Mouse (Mus musculus) lung, postnatal 0 days (tissue): ENCODE results near the gene Rtn4rl2. TPM values are rescaled to one million over a fixed set of nuclear protein-coding genes. Genes with fewer than 3 reads are reported as not detected.
"Not testable (repeated sequence)": the region's sequence is repeated elsewhere in the genome, so short reads cannot be mapped to it uniquely, and the experiment has no call there.

ENCODE experiments used
- ATAC-seq: fragments of 200-750 bp; cut with Nextera tagmentation; 2 replicates; pipeline ENCODE4 v1.8.0; 2017; ENCODE audit warnings: moderate library complexity
- DNase-seq: peaks from one replicate; pipeline ENCODE4 v3.0.0-alpha.2; 2016; ENCODE audit warnings: low spot score
- H3K27ac ChIP-seq: fragments of 300-500 bp; sonication (generic); 2 replicates; pipeline ENCODE4 v1.5.1; 2014; ENCODE audit warnings: antibody characterized with exemption, mild to moderate bottlenecking, low read length, mixed read lengths
- H3K27me3 ChIP-seq: fragments of 300-500 bp; sonication (generic); replicated peaks from 2 replicates; pipeline ENCODE4 v1.6.1; 2014; ENCODE audit warnings: low read length, mixed read lengths; ENCODE audit not compliant: insufficient read depth
- H3K36me3 ChIP-seq: fragments of 300-500 bp; sonication (generic); 2 replicates; pipeline ENCODE4 v1.6.1; 2014; ENCODE audit warnings: low read length, mixed read lengths; ENCODE audit not compliant: insufficient read depth
- H3K4me1 ChIP-seq: fragments of 300-500 bp; sonication (generic); 2 replicates; pipeline ENCODE4 v1.6.1; 2014; ENCODE audit warnings: antibody characterized with exemption, low read depth, low read length, mixed read lengths; ENCODE audit not compliant: insufficient read depth
- H3K4me2 ChIP-seq: fragments of 300-500 bp; sonication (generic); replicated peaks from 2 replicates; pipeline ENCODE4 v1.6.1; 2014; ENCODE audit warnings: low read depth, mild to moderate bottlenecking, low read length, moderate library complexity, mixed read lengths
- H3K4me3 ChIP-seq: fragments of 300-500 bp; sonication (generic); 2 replicates; pipeline ENCODE4 v1.5.1; 2014; ENCODE audit warnings: low read depth, low read length
- H3K9ac ChIP-seq: fragments of 300-500 bp; sonication (generic); replicated peaks from 2 replicates; pipeline ENCODE4 v1.6.1; 2014; ENCODE audit warnings: low read depth, mild to moderate bottlenecking
- H3K9me3 ChIP-seq: fragments of 300-500 bp; sonication (generic); 2 replicates; pipeline ENCODE4 v1.6.1; 2016; ENCODE audit warnings: low read length, mixed read lengths
- CTCF ChIP-seq: IDR thresholded peaks from 2 replicates; pipeline ENCODE4 v1.5.1; 2016; ENCODE audit warnings: antibody characterized with exemption, mild to moderate bottlenecking
- EP300 ChIP-seq: IDR thresholded peaks from 2 replicates; pipeline ENCODE4 v1.6.1; 2016; ENCODE audit warnings: antibody characterized with exemption, mild to moderate bottlenecking, control low read depth
- WGBS: fragments of 180-500 bp; shearing (Covaris S2); extraction: QIAGEN DNeasy Blood & Tissue Kit; methylation state at CpG from one replicate; pipeline ENCODE4 v1.1.7; 2014; 5-methylcytosine and 5-hydroxymethylcytosine counted together
- polyA plus RNA-seq: library from polyadenylated mRNA; unstranded; fragments of >200 nt; fragmentation: Nextera tagmentation; extraction: Ambion mirVana; gene quantifications from 2 replicates; pipeline ENCODE4 v1.2.1, GENCODE M21; 2015

The Rtn4rl2 gene
- polyA plus RNA-seq, 1 experiment from 2014 or later, result 1.1 TPM

DNA sequence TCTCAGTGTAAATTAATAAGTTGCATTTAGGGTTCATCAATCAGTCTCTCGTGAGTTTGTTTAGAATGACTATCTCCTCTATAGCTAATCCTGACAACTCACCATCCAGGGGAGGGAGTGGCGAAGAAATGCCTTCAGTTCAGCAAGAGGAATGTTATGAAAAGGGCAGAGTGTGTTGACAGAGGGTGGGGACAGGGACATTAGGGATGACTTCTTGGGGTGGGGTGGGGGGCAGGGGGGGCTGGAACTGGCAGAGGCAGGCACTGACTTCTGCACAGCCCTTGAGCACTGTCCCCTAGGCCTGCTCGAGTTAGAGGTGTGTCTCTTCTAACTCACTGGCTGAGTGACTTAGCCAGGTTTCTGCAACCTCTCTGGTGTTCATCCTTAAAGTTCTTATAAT, 31.7 kb upstream of the Rtn4rl2 start:
- H3K36me3 ChIP-seq, result no peaks in the 10 kb centered on the region
- no peak overlapping the region for H3K4me2 ChIP-seq
- no peak overlapping the region for H3K9ac ChIP-seq
- H3K4me1 ChIP-seq, result no peaks in the 10 kb centered on the region
- no peaks in the 10 kb centered on the region for H3K9me3 ChIP-seq
- H3K27ac ChIP-seq, result no peak overlapping the region
- no peak for DNase-seq
- TF ChIP-seq EP300, result no peak
- TF ChIP-seq CTCF, result no peak
- H3K27me3 ChIP-seq, result no peaks in the 10 kb centered on the region
- no peak overlapping the region for H3K4me3 ChIP-seq
- WGBS, result 42% methylated on average over 3 of the region's 3 CpGs
- ATAC-seq, result no peak; the same call in 1 of the 2 replicates

GRCm38 (mm10) chr2:84916548-84917320, 30.2 kb upstream of the Rtn4rl2 start:
- Histone ChIP-seq H3K4me3 (no peak overlapping the region), H3K9ac (no peak overlapping the region), H3K4me1 (no peaks in the 10 kb centered on the region), H3K27ac (peak overlapping the region; percentile 83), H3K36me3 (no peaks in the 10 kb centered on the region), H3K27me3 (no peaks in the 10 kb centered on the region), H3K4me2 (no peak overlapping the region), H3K9me3 (no peaks in the 10 kb centered on the region)
- WGBS, result 48% methylated on average over 8 of the region's 8 CpGs
- DNase-seq (peak; percentile 90), ATAC-seq (peak; percentile 78)
- TF ChIP-seq CTCF, result no peak
- TF ChIP-seq EP300, result peak; percentile 99

GRCm38 (mm10) chr2:84915330-84915729, 28.8 kb upstream of the Rtn4rl2 start:
- Histone ChIP-seq H3K4me3 (no peak overlapping the region), H3K9me3 (no peaks in the 10 kb centered on the region), H3K27me3 (no peaks in the 10 kb centered on the region), H3K36me3 (no peaks in the 10 kb centered on the region), H3K4me2 (no peak overlapping the region), H3K27ac (peak overlapping the region; percentile 83), H3K4me1 (no peaks in the 10 kb centered on the region), H3K9ac (no peak overlapping the region)
- DNase-seq (peak; percentile 66), ATAC-seq (peak; percentile 69)
- TF ChIP-seq CTCF (no peak), EP300 (peak; percentile 93)
- 59% methylated on average over 3 of the region's 3 CpGs for WGBS

DNA sequence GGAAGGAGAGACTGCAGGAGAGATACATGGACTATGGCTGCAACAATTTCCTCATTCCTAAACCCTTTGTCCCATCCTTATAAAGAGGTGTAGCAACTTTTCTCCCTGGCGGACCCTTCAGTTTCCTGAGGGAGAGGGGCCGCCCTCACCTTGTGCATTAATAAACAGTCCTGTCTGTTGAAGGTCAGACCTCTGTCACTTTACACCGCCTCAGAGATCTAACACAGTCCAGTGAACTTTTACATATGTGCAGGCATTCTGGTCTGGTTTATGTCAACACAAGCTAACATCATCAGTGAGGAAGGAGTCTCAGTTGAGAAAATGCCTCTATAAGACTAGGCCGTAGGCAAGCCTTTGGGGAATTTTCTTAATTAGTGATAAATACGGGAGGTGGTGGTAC, 27.4 kb upstream of the Rtn4rl2 start:
- WGBS, result 74% methylated on average over 5 of the region's 5 CpGs
- H3K4me3 ChIP-seq, result no peak overlapping the region
- no peaks in the 10 kb centered on the region for H3K27me3 ChIP-seq
- ATAC-seq (no peak), DNase-seq (no peak)
- H3K9ac ChIP-seq, result no peak overlapping the region
- no peaks in the 10 kb centered on the region for H3K4me1 ChIP-seq
- no peak overlapping the region for H3K4me2 ChIP-seq
- TF ChIP-seq EP300 (no peak), CTCF (no peak)
- H3K9me3 ChIP-seq, result no peaks in the 10 kb centered on the region
- no peaks in the 10 kb centered on the region for H3K36me3 ChIP-seq
- H3K27ac ChIP-seq, result peak overlapping the region; percentile 83; the same call in 1 of the 2 replicates

DNA sequence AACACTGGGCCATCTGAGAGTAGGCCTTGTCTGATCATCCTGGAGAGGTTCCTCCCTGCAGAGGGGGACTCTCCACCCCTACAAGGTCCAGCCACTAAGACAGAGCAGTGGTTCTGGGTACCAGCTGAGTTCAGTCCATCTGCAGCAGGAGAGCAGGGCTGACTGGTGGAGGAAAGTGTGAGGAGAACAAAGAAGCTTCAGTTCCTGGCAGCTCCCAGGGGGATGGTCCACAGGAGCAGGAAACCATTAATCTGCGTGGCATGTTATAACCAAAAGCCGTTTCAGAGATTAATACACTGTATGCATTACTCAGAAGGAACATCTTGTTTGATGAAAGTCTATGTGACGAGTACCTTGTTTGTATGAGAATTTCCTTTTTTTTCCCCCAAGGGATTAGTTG, 26.2 kb upstream of the Rtn4rl2 start:
- Histone ChIP-seq H3K9me3 (no peaks in the 10 kb centered on the region), H3K36me3 (no peaks in the 10 kb centered on the region), H3K4me2 (no peak overlapping the region), H3K4me3 (no peak overlapping the region), H3K4me1 (no peaks in the 10 kb centered on the region), H3K9ac (no peak overlapping the region), H3K27ac (0 out of 2 replicates have a peak overlapping the region, but pooled peaks have one; percentile 51), H3K27me3 (no peaks in the 10 kb centered on the region)
- TF ChIP-seq EP300, result peak; percentile 57; the same call in 1 of the 2 replicates
- TF ChIP-seq CTCF, result no peak
- WGBS, result 14% methylated on average over 3 of the region's 3 CpGs
- peak; percentile 54 for DNase-seq
- ATAC-seq, result peak; percentile 40

- ATAC-seq, H3K4me3 ChIP-seq, H3K27ac ChIP-seq, H3K4me2 ChIP-seq, H3K36me3 ChIP-seq, H3K27me3 ChIP-seq, DNase-seq, H3K9me3 ChIP-seq, H3K4me1 ChIP-seq, H3K9ac ChIP-seq: not testable (repeated sequence)
- WGBS, result 91% methylated on average over 6 of the region's 6 CpGs
Measured at GRCm38 (mm10) chr2:84896686-84897085, 10.2 kb upstream of the Rtn4rl2 start.
